In genomic region chr3:25653010-25653409, GRCm38 (mm10) we compare ENCODE assay signal across 8 mouse cellular contexts.
DNase-seq lines count a peak whose midpoint lies in the region; ATAC-seq and TF ChIP-seq lines count a peak whose summit lies in the region.

No protein-coding gene starts in this region.

- H3K27ac ChIP-seq in embryonic facial prominence, embryonic 14.5 days (replicated peaks; ENCODE audit: low read depth, low read length) = no peak overlapping the region
- no peak overlapping the region for H3K27ac ChIP-seq in limb, embryonic 14.5 days (replicated peaks; ENCODE audit: low read depth, low read length)

- H3K4me3 ChIP-seq in embryonic facial prominence, embryonic 14.5 days (ENCODE audit: low read depth, low read length) = no peak overlapping the region
- no peak overlapping the region for H3K4me3 ChIP-seq in limb, embryonic 14.5 days (replicated peaks; ENCODE audit: low read length)

- no peak for TF ChIP-seq POLR2A in limb, embryonic 14.5 days (IDR thresholded peaks at IDR 0.05; ENCODE audit: borderline replicate concordance, extremely low read depth, insufficient read depth, insufficient read length)

- no peak for ATAC-seq in embryonic facial prominence, embryonic 14.5 days (ENCODE audit: low read depth)
- ATAC-seq in limb, embryonic 14.5 days (ENCODE audit: low FRiP score, low read depth) = peak; percentile 30; the same call in 1 of the 2 replicates
- no peak for ATAC-seq in erythroid progenitor cell, adult 5-6 weeks (replicated peaks; ENCODE audit: low FRiP score, poor library complexity, severe bottlenecking)

- H3K4me1 ChIP-seq in embryonic facial prominence, embryonic 14.5 days (ENCODE audit: control insufficient read depth, insufficient read depth, low read length) = no peaks in the 10 kb centered on the region
- H3K4me1 ChIP-seq in limb, embryonic 14.5 days (ENCODE audit: control insufficient read depth, insufficient read depth, low read length) = no peaks in the 10 kb centered on the region

- WGBS in embryonic facial prominence, embryonic 14.5 days = 84% methylated on average over 4 of the region's 4 CpGs
- 72% methylated on average over 4 of the region's 4 CpGs for WGBS in limb, embryonic 14.5 days

- H3K27me3 ChIP-seq in embryonic facial prominence, embryonic 14.5 days (replicated peaks; ENCODE audit: control insufficient read depth, insufficient read depth, low read length) = no peaks in the 10 kb centered on the region
- H3K27me3 ChIP-seq in limb, embryonic 14.5 days (ENCODE audit: control insufficient read depth, insufficient read depth, low read length) = no peaks in the 10 kb centered on the region

- H3K9ac ChIP-seq in embryonic facial prominence, embryonic 14.5 days (ENCODE audit: low read depth, low read length) = no peak overlapping the region
- H3K9ac ChIP-seq in limb, embryonic 14.5 days (ENCODE audit: low read depth, low read length, severe bottlenecking) = no peak overlapping the region

- no peaks in the 10 kb centered on the region for H3K9me3 ChIP-seq in embryonic facial prominence, embryonic 14.5 days (ENCODE audit: control insufficient read depth, low read length)
- no peaks in the 10 kb centered on the region for H3K9me3 ChIP-seq in limb, embryonic 14.5 days (ENCODE audit: control insufficient read depth, low read length)

- no peaks in the 10 kb centered on the region for H3K36me3 ChIP-seq in embryonic facial prominence, embryonic 14.5 days (ENCODE audit: control insufficient read depth, insufficient read depth, low read length)
- no peaks in the 10 kb centered on the region for H3K36me3 ChIP-seq in limb, embryonic 14.5 days (ENCODE audit: control insufficient read depth, insufficient read depth, low read length)

- H3K4me2 ChIP-seq in embryonic facial prominence, embryonic 14.5 days (ENCODE audit: low read depth, low read length) = no peak overlapping the region
- H3K4me2 ChIP-seq in limb, embryonic 14.5 days (replicated peaks; ENCODE audit: low read depth, low read length, severe bottlenecking) = no peak overlapping the region

- peak; percentile 23 for DNase-seq in heart, postnatal 4 days
- DNase-seq in heart, adult 18-20 months = no peak
- peak; percentile 17 for DNase-seq in 416B (ENCODE audit: low read depth)
- peak; percentile 49 for DNase-seq in adrenal gland, postnatal 14 days
- DNase-seq in embryonic facial prominence, embryonic 14.5 days (ENCODE audit: low spot score) = peak; percentile 52
- peak; percentile 33 for DNase-seq in limb, embryonic 14.5 days (ENCODE audit: low spot score)
- no peak for DNase-seq in natural killer cell, adult 2 months (ENCODE audit: low spot score in 2 of 2)

Comparison
In these comparisons a context has a peak if more than half of its experiments do, and no peak if none do; other contexts are left out.
1. DNase-seq: peak in heart, postnatal 4 days (single experiment), 416B (single experiment), adrenal gland, postnatal 14 days (single experiment), embryonic facial prominence, embryonic 14.5 days (single experiment) and limb, embryonic 14.5 days (single experiment); none in heart, adult 18-20 months (0 of 2) and natural killer cell, adult 2 months (0 of 2).